Mouse (Mus musculus): Measurements from ENCODE around the gene Hist1h2ad.
"Not testable (repeated sequence)": the region's sequence is repeated elsewhere in the genome, so short reads cannot be mapped to it uniquely, and the experiment has no call there.

DNA sequence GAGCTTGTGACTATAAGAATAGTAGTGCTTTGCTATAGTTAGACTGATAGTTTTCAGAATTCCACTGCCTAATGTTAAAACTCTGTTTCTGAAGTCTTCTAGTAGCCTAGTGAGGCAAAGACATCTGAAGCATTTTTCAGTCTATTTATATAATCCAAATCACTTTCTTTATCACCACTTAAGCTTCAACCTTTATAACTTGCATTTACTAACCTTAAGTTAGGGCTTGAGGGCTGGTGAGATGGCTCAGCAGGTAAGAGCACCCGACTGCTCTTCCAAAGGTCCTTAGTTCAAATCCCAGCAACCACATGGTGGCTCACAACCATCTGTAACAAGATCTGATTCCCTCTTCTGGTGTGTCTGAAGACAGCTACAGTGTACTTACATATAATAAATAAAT is 34.4 kb upstream of the Hist1h2ad start:
- not testable (repeated sequence) for TF ChIP-seq CTCF (IDR thresholded peaks at IDR 0.05; ENCODE audit: borderline replicate concordance, insufficient read depth, low read length); POLR2A (IDR thresholded peaks at IDR 0.05; ENCODE audit: low read depth, low read length)

Data from embryonic fibroblast, embryonic 13.5 days (primary cell).